Mouse (Mus musculus): ENCODE measurements at regions not wholly inside any gene's neighbourhood (a gene's known extent, or its start where the extent isn't known, plus 50 kb on each side); places are given as distances from the start of the nearest gene placed in this dataset.

GRCm38 (mm10) chr8:86204421-86205229 lies 363.9 kb downstream of the Phkb start:
- no peak overlapping the region for H3K9ac ChIP-seq
- no peak for ATAC-seq (ENCODE audit: insufficient read depth, low FRiP score, low read depth)
- H3K27ac ChIP-seq: no peak overlapping the region
- no peaks in the 10 kb centered on the region for H3K27me3 ChIP-seq (replicated peaks)
- H3K9me3 ChIP-seq: no peaks in the 10 kb centered on the region
- no peak overlapping the region for H3K4me2 ChIP-seq
- no peak overlapping the region for H3K4me3 ChIP-seq (replicated peaks)
- H3K36me3 ChIP-seq: no peaks in the 10 kb centered on the region
- no peaks in the 10 kb centered on the region for H3K4me1 ChIP-seq
- 69% methylated on average over 6 of the region's 6 CpGs for WGBS

DNA sequence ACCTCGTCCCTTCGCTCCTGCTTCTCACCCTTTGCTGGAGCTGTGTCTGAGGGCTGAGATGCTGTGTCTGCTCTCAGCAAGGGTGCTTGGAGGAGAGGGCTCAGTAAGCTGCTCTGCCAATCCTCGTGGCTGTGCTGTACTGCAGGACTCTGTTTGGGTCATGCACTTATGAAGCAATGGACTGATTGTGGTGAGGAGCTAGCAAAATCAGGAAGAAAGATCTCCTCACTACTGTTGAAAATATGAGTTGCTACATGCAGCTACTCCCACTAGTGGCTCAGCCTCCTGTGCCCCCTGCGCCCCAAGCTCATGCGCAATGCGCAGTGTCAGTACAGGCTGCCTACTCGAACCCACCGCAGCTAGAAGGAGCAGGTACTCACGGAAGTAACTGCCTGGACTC lies 362.3 kb downstream of the Phkb start:
- Histone ChIP-seq H3K4me3 (replicated peaks) (no peak overlapping the region), H3K4me1 (no peaks in the 10 kb centered on the region), H3K27ac (no peak overlapping the region), H3K9ac (no peak overlapping the region), H3K4me2 (no peak overlapping the region), H3K9me3 (no peaks in the 10 kb centered on the region), H3K27me3 (replicated peaks) (no peaks in the 10 kb centered on the region), H3K36me3 (no peaks in the 10 kb centered on the region)
- no peak for ATAC-seq (ENCODE audit: insufficient read depth, low FRiP score, low read depth)
- WGBS: 69% methylated on average over 9 of the region's 9 CpGs

- no peak for ATAC-seq (ENCODE audit: insufficient read depth, low FRiP score, low read depth)
- H3K9me3 ChIP-seq: no peaks in the 10 kb centered on the region
- H3K36me3 ChIP-seq: no peaks in the 10 kb centered on the region
- no peaks in the 10 kb centered on the region for H3K4me1 ChIP-seq
- 62% methylated on average over 4 of the region's 4 CpGs for WGBS
- no peak overlapping the region for H3K9ac ChIP-seq
- H3K4me3 ChIP-seq (replicated peaks): no peak overlapping the region
- H3K27ac ChIP-seq: no peak overlapping the region
- no peak overlapping the region for H3K4me2 ChIP-seq
- no peaks in the 10 kb centered on the region for H3K27me3 ChIP-seq (replicated peaks)
Observed at GRCm38 (mm10) chr8:86201830-86202229, 361.1 kb downstream of the Phkb start.

GRCm38 (mm10) chr8:86192262-86192661 lies 351.5 kb downstream of the Phkb start:
- WGBS: 80% methylated on average over 4 of the region's 4 CpGs
- H3K27ac ChIP-seq: no peak overlapping the region
- H3K27me3 ChIP-seq (replicated peaks): no peaks in the 10 kb centered on the region
- H3K4me2 ChIP-seq: no peak overlapping the region
- H3K9ac ChIP-seq: no peak overlapping the region
- no peak for ATAC-seq (ENCODE audit: insufficient read depth, low FRiP score, low read depth)
- H3K4me3 ChIP-seq (replicated peaks): no peak overlapping the region
- H3K9me3 ChIP-seq: no peaks in the 10 kb centered on the region
- no peaks in the 10 kb centered on the region for H3K36me3 ChIP-seq
- H3K4me1 ChIP-seq: no peaks in the 10 kb centered on the region

DNA sequence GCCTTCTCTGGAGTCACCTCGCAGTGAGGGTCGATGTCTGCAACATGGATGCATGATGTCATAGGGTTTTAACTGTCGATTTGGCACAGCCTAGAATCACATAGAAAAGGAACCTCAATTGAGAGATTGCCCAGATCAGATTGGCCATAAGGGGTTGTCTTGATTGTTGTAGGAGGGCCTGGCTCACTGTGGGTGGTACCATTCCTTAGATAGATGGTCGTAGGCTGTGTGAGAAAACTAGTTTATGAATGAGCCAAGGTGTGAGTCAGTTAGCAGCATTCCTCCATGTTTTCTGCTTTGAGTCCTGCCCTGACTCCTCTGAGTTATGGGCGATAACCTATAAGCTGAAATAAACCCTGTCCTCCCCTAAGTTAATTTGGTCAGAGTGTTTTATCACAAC lies 343.9 kb downstream of the Phkb start:
- Histone ChIP-seq H3K9me3 (no peaks in the 10 kb centered on the region), H3K4me2 (no peak overlapping the region), H3K27ac (no peak overlapping the region), H3K27me3 (replicated peaks) (no peaks in the 10 kb centered on the region), H3K4me3 (replicated peaks) (no peak overlapping the region), H3K36me3 (no peaks in the 10 kb centered on the region), H3K4me1 (no peaks in the 10 kb centered on the region), H3K9ac (no peak overlapping the region)
- 85% methylated on average over 5 of the region's 5 CpGs for WGBS
- no peak for ATAC-seq (ENCODE audit: insufficient read depth, low FRiP score, low read depth)

DNA sequence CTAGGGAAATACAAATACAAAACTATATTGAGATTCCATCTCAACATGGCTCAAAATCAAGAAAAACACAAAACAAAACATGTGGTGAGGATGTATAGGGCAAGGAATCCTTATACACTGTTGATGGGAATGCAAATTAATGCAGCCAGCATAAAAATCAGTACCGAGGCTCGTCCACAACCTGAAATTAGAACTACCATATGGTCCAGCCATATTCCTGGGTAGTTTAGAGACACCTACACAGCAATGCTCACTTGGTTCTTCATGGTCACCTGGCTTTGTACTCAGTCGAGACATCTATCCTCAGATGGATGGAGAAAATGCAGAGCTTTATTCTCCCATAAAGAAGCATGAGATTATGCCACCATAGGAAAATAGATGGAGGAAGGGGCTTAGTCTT lies 340.0 kb downstream of the Phkb start:
- no peaks in the 10 kb centered on the region for H3K9me3 ChIP-seq
- H3K36me3 ChIP-seq: no peaks in the 10 kb centered on the region
- no peaks in the 10 kb centered on the region for H3K4me1 ChIP-seq
- no peak overlapping the region for H3K4me3 ChIP-seq (replicated peaks)
- H3K4me2 ChIP-seq: no peak overlapping the region
- no peak overlapping the region for H3K27ac ChIP-seq
- no peaks in the 10 kb centered on the region for H3K27me3 ChIP-seq (replicated peaks)
- 72% methylated on average over 3 of the region's 3 CpGs for WGBS
- no peak overlapping the region for H3K9ac ChIP-seq
- no peak for ATAC-seq (ENCODE audit: insufficient read depth, low FRiP score, low read depth)

DNA sequence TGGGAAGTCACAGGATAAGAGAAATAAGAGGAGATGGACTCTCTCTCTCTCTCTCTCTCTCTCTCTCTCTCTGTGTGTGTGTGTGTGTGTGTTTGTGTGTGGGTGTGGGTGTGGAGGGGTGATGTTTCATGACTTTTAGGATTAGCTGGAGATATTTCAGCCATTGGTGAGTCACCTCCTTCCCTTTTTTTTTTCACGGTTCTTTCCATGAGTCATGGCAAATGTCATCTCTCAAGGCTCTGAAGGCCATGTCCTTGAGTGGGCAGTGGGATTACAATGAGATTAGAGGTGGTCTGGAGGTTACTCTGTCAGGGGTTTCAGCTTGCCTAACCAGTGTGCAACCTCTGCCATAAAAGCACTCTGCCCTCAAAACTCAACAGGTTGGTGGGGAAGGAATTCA lies 329.3 kb downstream of the Phkb start:
- no peaks in the 10 kb centered on the region for H3K27me3 ChIP-seq (replicated peaks)
- 50% methylated on average over 1 of the region's 1 CpGs for WGBS
- no peak for ATAC-seq (ENCODE audit: insufficient read depth, low FRiP score, low read depth)
- no peak overlapping the region for H3K27ac ChIP-seq
- H3K9me3 ChIP-seq: no peaks in the 10 kb centered on the region
- no peak overlapping the region for H3K4me3 ChIP-seq (replicated peaks)
- H3K4me1 ChIP-seq: no peaks in the 10 kb centered on the region
- no peaks in the 10 kb centered on the region for H3K36me3 ChIP-seq
- H3K9ac ChIP-seq: no peak overlapping the region
- no peak overlapping the region for H3K4me2 ChIP-seq

DNA sequence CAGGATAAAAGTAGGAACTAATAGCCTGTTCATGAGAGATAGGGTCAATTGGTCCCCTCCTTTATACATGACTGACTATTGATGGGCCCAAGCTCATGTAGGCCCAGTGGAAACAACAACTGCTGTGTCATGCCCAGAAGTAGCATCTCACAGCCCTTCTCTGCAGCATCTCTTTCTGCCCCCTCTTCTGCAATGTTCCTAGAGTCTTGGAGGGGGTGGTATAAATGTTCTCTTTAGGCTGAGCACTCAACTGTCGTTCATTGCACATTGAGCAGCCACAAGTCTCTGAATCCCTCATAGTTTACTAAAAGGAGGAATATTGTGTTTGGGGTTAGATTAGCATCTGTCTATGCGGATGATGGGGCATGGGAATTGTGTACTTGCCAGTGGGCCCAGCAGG lies 324.1 kb downstream of the Phkb start:
- WGBS: 81% methylated on average over 2 of the region's 2 CpGs
- H3K9me3 ChIP-seq: no peaks in the 10 kb centered on the region
- H3K27me3 ChIP-seq (replicated peaks): no peaks in the 10 kb centered on the region
- H3K27ac ChIP-seq: no peak overlapping the region
- no peaks in the 10 kb centered on the region for H3K4me1 ChIP-seq
- H3K4me2 ChIP-seq: no peak overlapping the region
- H3K4me3 ChIP-seq (replicated peaks): no peak overlapping the region
- ATAC-seq (ENCODE audit: insufficient read depth, low FRiP score, low read depth): no peak
- H3K9ac ChIP-seq: no peak overlapping the region
- no peaks in the 10 kb centered on the region for H3K36me3 ChIP-seq

DNA sequence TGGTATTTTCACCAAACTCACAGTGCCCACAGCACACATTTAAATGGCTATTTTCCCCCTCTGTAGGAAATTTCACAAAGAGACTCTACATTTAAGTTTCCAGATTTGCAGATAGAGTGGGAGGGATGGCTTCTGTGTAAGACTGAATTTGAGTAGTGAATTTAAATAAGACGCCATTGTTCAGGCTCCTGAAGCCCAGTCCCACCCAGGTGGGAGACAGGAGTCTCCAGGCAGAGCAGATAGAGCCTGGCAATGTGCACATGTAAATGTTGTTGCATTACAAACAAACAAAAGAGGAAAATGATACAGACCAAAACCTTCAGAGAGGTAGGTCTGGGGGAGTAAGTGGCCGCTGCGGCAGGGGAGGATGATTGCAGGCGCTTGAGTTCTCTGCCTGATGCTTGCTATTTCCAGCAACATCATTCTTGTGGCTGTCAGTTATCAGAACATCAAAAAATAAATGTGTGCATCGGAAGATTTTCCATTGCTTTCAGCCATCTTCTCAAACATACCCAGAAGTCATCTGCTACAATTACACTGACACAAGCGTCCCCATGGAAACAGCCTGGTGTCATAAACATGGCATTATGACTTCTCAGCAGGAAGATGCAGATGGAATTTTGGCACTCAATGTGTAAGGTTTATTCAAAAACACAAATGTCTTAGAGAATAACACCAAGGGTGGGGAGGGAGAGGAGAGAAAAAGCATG lies 318.5 kb downstream of the Phkb start:
- 85% methylated on average over 6 of the region's 6 CpGs for WGBS
- no peaks in the 10 kb centered on the region for H3K27me3 ChIP-seq (replicated peaks)
- no peak overlapping the region for H3K27ac ChIP-seq
- ATAC-seq (ENCODE audit: insufficient read depth, low FRiP score, low read depth): no peak
- no peak overlapping the region for H3K9ac ChIP-seq
- no peaks in the 10 kb centered on the region for H3K36me3 ChIP-seq
- H3K4me2 ChIP-seq: no peak overlapping the region
- no peaks in the 10 kb centered on the region for H3K9me3 ChIP-seq
- H3K4me3 ChIP-seq (replicated peaks): no peak overlapping the region
- H3K4me1 ChIP-seq: no peaks in the 10 kb centered on the region

DNA sequence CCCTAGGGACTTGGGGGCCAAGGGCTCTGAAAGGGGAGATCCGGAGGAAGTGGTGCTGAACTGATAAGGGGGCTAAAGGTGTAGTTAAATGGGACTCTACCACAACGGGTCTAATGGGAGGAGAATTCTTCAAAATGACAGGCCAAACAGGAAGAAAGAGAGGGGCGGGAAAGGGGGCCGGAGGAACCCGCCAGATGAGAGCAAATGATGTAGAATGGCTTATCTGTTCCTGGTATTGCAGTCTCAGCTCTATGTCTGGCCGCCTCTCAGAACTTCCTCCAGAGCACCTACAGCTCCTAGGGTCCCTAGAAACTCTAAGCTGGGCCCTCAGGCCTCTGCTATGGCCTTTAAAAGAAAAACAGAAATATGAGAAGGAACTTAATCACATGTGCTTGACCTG lies 306.8 kb downstream of the Phkb start:
- no peak for ATAC-seq (ENCODE audit: insufficient read depth, low FRiP score, low read depth)
- Histone ChIP-seq H3K4me1 (no peaks in the 10 kb centered on the region), H3K4me3 (replicated peaks) (no peak overlapping the region), H3K9me3 (no peaks in the 10 kb centered on the region), H3K4me2 (no peak overlapping the region), H3K27me3 (replicated peaks) (no peaks in the 10 kb centered on the region), H3K9ac (no peak overlapping the region), H3K27ac (no peak overlapping the region), H3K36me3 (no peaks in the 10 kb centered on the region)
- WGBS: 46% methylated on average over 6 of the region's 6 CpGs

DNA sequence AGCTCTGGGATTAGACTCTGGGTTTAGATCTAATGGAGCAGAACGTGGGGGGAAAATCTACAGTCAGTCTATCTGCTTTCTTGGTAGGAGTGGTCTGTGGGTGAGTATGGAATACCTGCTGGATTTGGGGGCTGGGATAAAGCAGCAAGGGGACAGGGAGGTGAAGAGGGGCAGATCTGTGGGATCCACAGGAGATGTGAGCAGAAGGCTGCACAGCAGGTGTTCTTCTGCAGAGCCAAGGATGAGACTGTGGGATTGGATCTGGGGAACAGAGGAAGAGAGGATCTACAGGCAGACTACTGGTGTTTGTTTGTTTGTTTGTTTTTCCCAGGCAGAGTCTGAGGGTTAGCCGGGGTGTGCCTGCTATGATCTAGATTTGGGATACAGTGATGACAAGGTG lies 284.5 kb downstream of the Phkb start:
- Histone ChIP-seq H3K27ac (no peak overlapping the region), H3K9ac (no peak overlapping the region), H3K4me1 (no peaks in the 10 kb centered on the region), H3K27me3 (replicated peaks) (no peaks in the 10 kb centered on the region), H3K4me3 (replicated peaks) (no peak overlapping the region), H3K4me2 (no peak overlapping the region), H3K9me3 (no peaks in the 10 kb centered on the region), H3K36me3 (no peaks in the 10 kb centered on the region)
- no peak for ATAC-seq (ENCODE audit: insufficient read depth, low FRiP score, low read depth)
- 67% methylated on average over 2 of the region's 2 CpGs for WGBS

DNA sequence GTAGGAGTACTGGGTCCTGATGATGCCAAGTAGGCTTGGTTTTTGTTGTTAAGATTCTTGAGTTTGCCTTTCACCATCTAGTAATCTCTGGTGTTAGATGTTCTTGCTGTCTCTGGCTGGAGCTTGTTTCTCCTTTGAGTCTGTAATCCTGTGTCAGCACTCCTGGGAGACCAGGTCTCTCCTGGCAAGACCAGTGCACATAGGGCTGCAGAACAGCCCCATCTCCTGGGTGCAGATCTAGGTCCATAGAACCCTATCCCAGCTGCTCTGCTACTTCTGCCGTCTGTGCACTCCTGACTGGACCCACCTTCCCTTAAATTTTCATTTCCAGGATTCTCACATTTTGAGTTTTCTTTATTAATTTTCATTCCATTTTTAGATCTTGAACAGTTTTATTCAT lies 283.9 kb downstream of the Phkb start:
- Histone ChIP-seq H3K4me2 (no peak overlapping the region), H3K4me1 (no peaks in the 10 kb centered on the region), H3K27me3 (replicated peaks) (no peaks in the 10 kb centered on the region), H3K9me3 (no peaks in the 10 kb centered on the region), H3K4me3 (replicated peaks) (no peak overlapping the region), H3K36me3 (no peaks in the 10 kb centered on the region), H3K9ac (no peak overlapping the region), H3K27ac (no peak overlapping the region)
- 85% methylated on average over 1 of the region's 1 CpGs for WGBS
- no peak for ATAC-seq (ENCODE audit: insufficient read depth, low FRiP score, low read depth)

All from stomach, embryonic 15.5 days (tissue).